Mouse (Mus musculus) heart, adult 9 months (tissue): ENCODE data around the gene Crtc3.

ENCODE experiments used
- DNase-seq, 2 experiments: peaks; one replicate each; pipeline ENCODE4 v3.0.0; 2022; ENCODE audit warnings: low spot score in 2 of 2

Gene Crtc3

DNA sequence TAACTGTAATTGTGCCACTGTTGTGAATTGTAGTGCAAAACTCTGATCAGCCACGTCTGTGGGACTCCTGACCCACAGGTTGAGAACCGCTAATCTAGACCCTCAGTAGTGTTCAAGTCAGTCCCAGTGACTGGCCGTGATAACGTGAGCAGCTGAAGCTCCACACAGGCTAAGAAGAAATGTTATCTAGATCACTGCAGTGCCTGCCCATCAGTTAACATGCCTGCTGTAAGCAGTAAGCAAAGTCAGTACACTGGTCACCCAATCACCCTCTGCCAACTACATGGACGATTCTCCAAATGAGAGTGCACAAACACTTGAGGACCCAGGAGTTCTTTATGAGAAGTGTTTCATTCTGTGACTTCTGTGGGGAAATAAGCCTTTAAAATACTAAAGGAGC, 3.0 kb downstream of the Crtc3 start:
- no peak for DNase-seq

DNA sequence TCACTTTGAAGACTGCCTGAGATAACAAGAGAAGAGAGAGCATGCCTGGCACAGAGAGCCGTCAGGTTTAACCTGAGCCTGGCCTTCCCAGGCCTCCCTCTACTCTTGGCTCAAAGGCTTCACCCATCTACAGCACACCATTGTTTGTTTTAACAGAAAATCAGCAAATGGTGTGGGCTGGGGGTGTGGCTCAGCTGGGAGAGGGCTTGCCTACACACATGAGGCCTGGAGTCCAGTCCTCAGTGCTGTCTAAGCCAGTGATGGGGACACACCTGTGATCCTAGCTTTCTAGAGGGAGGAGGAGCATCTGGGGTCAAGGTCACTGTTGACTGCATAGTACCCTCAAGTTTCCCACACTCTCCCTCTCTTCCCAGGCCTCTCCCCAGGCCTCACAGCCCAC, 6.0 kb downstream of the Crtc3 start:
- DNase-seq = no peak

DNA sequence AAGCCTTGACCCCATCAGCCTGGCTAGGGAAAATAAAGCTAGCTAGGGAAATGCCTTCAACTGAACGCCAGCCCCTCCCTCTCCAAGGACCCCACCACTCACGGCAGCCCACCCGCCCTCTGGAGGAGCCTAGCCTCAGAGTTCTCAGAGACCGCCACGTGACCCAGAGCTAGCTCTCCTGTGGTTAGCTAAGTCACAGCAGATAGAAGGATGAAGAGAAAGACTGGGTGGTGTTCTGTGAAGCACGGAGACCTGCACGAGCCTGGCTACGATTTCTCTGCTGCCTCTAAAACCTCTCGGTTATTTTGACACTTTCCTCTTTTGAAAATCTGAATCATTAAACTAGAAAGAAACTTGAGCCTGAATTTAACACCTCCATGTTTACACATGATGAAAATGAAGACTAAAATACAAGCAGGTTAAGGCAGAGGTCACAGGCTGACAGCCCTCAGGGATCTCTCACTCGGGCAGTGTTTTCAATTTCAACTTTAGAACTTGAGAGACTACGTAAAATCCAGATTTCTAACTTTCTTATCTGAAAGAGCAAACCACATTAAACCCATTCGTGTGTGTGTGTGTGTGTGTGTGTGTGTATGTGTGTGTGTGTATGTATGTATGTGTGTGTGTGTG, 8.3 kb downstream of the Crtc3 start:
- DNase-seq = no peak

DNA sequence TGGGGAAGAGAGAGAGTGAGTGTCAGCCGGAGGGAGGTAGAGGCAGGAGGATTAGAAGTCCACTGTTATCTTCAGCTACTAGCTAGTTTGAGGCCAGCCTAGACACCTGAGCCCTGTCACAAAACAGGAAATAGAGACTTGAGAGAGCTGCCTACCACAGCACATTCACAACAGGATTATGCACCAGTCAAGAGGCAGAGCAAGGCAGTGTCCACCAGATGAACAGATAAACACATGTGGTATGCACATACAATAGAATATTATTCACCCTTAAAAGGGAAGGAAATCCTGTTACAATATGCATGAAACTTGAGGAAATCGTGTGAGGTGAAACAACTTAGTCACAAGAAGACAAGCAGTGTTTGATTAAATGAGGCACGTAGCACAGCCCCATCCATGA, 16.4 kb downstream of the Crtc3 start:
- DNase-seq = no peak

DNA sequence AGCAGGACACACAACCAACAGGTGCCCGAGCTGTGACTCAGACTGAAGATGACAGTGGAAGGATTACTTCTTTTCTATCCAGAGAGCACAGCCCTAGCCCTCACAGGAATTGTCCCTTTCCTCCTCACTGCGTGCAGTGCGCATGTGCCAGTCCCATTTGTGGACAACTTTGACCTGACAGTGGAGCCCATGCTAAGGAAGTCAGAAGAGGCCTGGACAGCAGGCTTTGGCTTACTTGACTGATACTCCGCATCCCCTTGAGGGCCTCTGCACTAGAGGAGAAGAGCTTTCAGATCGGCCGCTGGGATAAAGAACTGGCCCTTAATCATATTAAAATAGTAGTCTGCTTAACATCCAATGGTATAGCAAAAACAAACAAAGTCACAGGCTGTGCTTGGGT, 17.8 kb downstream of the Crtc3 start:
- no peak for DNase-seq

DNA sequence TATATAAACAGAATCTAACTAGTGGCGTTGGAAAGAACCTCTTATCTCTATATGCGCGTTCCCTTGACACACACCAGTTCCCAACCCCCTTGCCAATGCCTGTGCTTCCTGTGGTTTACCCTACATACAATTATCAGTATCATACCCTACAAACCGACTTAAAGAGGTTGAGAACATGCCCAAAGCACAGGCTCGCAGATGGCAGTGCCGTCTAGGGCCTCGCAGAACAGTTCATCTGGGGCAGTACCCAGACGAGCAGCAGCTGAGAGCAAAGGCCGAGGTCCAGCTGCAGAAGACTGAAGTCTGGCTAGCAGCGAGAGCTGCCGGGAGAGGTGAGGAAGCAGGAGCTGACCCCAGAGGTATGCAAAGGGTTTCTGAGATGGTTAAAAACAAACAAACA, 21.5 kb downstream of the Crtc3 start:
- DNase-seq = no peak

DNA sequence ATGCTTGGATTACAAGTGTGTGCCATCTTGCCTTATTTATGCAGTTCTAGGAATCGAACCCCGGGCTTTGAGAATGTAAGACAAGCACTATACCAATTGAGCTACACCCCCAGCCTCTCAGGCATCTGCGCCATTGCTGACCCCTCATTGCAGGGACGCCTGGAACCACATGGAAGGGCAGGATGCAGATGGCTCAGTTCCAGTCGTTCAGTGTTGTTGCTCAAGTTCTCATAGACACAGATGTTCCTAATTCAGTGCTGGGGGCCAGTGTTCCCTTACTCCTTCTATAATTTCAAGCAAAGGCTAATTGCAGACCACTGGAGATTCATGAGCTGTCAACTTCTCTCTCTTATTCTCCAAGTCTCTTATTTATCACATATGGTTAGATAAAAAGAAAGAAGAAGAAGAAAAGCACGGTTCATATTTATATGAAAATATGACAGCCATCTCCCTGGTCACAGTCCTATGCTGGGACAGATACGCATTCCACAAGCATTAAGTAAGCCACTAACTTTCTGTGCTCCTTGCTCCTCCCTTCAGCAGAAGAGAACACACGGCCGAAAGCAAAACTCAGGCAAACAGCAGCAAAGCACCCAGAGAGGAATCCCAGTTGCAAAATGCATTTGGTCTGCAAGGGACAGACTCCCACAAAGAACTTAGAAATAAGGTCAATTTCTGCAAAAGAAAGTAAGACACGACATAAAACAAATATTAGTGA, 22.3 kb downstream of the Crtc3 start:
- peak; percentile 54 to 57 for DNase-seq

DNA sequence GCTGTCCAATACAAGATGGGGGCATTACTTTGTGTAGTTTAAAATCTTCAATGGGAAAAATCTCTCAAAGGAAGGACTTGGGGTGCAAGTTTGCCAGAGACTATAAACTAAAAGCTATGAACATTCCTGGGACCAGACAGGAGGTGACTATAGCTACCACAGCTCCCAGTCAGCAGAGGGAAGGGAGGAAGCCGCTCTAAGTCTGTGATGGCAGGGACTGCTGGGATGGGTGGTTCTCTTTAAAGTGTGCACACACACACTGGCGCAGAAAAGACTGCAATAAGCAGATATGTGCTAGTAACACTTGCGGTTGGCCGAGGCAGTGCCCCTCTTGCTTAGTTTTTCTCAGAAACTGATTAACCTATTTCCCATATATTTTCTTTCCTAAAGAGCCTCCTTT, 27.6 kb downstream of the Crtc3 start:
- no peak for DNase-seq

DNA sequence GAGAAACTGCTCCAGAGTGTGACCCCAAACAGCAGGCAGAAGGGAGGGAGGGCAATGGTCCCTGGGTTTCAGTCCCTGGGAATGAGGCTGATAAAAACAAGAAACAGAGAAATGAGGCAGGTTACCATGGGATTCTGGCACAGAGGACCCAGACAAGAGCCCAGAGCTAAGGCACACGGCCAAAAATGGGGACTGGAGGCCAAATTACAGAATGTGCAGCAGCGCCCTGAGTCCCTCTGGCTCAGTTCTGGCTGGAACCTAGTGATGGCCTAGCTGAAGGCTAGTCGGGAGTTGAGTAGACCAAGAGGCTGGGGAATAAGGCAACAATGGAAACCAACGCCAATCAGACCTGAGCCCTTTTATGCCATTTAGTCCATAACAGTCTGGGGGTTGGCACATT, 28.1 kb downstream of the Crtc3 start:
- peak; percentile 87 to 90 for DNase-seq

DNA sequence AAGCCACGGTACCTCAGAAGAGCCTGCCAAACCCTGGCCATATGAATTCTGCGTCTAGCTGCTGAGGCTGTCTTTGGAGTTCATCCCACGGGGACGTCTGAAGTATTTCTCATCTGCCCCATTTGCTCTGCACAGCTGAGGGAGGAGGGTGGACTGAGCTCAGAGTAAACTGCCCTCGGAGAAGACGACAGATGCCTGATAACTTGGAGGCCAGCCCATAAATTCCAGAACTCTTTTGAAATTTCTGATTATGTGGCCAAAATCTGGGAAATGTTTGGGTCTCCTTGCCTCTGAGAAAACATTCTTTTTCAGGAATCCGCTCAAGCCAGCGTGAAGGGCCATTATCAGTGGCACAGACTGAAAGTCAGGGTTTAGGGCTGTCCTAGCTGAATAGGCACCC, 30.8 kb downstream of the Crtc3 start:
- DNase-seq = peak; percentile 72 to 80

DNA sequence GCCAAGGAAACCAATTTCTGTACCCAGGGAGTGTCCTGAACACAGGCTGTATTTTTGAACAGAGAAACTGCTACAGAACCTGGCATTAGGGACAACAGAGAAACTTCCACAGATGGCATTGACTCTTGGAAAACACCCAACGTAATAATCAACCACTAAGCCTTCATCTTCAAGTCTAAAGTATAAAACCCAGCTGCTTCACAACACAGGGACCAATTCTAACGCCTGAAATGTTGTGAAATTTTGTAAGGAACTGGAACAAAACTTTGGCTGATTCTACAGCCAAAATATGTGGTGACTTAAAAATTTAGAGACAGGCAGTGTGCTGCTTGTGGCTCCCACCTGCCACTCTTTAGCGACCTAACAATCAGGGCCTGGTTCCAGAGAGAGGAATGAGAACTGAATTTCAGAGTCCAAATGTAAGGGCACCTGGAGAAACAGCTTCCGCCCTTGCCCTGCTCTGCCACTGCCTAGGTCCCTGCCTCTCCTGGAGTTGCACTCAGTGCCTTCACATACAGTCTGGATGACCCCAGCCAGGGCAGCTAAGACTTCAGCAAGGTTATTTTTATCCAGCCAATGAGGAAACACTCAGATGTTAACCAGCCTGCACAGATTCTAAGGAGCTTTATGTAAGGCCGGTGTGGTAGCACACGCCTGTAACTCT, 33.2 kb downstream of the Crtc3 start:
- DNase-seq = peak; percentile 63 to 64

DNA sequence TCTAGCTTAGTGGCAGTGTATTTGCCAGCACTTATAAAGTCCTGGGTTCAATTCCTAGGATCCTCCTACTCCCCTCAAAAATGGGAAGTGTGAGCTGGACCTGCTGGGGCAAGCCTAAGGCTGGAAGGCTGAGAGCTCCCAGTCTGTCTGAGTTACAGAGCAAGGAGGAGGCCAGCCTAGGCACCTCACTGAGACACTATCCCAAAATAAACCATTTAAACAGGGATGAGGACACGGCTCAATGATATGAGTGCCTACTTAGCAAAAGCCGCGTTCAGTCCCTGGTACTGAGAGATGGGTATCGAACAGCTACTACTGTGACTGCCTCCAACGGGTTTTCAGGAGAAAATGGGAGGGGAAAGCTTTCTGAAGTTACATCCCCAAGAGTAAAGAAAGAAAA, 33.8 kb downstream of the Crtc3 start:
- DNase-seq = no peak

DNA sequence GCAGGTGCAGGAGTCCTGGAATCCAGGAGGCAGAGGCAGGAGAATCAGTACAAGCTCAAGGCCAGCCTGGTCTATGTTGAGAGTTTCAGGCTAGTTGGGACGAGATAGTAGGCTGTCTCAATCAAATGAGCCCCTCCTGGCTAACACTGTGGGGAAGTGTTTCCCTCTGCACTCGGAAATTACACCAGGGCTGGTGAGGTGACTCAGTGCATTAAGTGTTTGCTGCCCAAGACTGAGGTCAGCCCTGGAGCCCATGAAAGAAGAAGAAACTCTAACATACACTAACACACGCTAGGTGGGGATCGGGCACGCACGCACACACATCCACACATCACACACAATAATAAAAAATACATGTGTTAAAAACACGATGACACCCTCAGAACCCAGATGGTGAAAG, 34.3 kb downstream of the Crtc3 start:
- DNase-seq = no peak

DNA sequence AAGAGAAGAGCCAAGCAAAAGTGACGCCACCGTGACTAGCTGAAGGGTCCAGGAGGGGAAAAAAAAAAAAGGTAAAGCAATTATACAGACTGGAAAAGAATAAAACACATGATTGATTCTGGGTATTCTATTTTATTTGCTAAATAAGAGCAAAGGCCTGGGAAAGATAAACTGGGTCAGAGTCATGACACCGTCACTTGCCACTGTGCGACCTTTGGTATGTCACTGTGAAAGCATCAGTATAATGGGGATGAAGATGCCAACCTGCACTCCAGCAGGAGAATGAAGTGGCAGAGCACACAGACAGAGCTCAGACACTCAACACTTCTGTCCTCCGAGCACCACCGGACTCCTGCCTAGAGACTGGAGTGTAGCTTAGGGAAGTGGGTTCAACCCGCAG, 34.7 kb downstream of the Crtc3 start:
- DNase-seq = no peak

DNA sequence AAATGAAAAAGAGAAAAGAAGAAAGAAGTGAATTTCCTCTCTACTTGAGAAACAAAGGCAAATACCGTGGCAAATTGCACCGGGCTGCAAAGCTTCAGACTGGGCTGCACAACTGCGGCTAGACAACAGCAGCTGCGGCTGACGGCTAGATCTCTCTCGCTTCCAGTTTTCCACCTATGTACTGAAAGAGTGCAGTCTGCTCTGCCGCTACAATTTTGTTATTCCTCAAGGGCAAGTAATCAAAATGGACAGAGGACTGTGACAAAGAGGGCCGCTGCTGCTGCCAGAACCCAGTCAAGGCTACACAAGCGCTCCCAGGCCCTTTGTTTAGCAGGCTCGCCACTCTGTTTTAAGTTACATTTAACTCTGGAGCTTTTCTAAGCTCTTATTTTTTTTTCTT, 35.6 kb downstream of the Crtc3 start:
- no peak for DNase-seq

DNA sequence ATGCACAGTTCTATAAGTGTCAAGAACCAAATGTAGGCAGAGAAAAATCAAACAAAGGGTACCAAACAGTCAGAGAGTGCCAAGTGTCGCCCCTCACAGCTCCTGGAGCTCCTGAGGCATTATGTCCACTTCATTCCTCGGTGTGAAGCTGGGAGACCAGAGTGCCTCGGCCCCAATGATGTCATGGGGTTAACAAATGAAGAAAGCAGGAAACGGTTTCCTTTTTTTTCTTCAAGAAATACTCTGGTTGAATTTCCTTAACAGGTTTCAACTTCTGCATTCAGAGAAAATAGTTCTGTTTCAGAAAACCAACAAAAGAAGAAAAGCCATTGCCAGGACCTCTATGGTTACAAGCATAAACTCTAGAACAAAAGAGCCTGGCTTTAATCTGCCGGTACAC, 36.4 kb downstream of the Crtc3 start:
- DNase-seq = no peak

DNA sequence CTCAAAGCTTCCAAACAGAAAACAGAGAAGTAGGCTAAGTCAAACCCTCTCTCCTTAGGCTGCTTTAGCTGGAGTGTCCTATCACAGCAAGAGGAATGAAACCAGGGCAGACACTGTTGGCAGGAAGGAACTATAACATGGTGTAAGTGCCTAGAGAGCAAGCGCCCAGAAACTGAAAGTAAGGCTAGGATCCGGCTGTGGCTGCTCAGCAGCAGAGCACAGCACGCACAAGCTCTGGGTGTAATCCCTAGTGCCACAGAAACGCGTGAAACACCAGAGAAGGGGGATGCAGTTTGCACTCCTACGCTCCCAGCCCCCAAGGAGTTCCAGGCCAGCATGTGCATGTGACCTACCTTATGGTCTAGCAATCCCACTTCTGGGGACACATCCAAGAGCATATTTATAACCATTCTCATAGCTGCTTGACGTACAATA, 41.2 kb downstream of the Crtc3 start:
- peak; percentile 69 to 74 for DNase-seq

DNA sequence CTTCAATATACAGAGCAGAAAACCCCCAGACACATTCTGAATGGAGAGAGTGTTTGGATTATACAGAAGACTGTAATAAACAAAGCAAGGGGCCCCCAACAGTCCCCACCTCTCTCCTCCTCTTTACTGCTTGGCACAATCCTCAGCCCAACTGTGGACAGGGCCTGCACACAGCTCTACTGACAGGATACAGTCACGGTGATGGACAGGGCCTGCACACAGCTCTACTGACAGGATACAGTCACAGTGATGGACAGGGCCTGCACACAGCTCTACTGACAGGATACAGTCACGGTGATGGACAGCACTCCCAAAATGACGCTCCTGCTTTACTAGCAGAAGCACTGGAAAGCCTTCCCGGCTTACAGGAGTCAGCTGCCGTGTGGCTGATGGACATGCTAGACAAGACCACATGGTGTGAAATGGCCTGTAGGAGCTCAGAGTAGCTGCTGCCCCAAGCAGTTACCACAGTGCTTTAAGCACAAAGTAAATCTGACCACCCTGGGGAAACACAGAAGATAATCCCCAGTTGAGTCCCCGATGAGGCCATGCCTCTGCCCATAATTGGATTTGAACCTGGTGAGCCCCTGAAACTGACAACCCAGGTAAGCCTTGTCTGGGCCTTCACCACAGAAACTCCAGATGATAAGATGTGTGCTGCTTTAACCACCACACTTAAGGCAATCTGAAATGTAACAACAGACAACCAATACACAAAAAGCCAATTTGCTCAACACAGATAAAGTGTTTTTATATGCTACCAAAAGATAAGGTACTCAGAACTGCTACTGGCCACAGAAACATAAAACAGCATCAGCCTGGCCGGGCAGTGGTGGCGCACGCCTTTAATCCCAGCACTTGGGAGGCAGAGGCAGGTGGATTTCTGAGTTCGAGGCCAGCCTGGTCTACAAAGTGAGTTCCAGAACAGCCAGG, 42.3 kb downstream of the Crtc3 start:
- no peak for DNase-seq

DNA sequence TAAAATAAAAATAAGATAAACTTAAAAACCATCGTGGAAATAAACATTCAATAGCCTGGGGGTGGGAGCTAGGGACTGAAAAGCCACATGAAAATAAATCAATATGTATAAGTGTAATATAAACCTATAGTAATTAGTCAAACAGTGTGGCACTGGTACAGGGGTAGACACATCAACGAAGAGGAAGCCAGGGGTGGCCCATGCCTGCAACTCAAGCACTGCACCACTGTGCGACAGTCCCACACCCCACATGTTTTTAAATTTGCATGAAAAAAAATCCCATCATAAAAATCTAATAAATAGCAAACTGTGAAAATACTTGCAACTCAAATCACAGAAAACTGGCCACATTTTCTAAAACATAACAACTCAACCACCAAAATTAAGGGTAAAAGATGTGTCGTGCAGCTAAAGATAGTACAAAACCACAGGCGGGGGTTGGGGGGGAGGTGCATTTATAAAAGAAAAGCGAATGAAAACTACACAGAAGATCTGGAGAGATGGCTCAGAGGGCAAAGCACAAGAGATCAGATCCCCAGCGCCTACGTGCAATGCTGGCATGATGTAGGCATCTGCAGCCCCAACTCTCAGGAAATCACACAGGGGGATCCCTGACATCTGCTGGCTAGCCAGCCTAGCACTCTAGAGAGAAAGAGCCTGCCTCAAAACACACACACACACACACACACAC, 45.6 kb downstream of the Crtc3 start:
- DNase-seq = no peak

DNA sequence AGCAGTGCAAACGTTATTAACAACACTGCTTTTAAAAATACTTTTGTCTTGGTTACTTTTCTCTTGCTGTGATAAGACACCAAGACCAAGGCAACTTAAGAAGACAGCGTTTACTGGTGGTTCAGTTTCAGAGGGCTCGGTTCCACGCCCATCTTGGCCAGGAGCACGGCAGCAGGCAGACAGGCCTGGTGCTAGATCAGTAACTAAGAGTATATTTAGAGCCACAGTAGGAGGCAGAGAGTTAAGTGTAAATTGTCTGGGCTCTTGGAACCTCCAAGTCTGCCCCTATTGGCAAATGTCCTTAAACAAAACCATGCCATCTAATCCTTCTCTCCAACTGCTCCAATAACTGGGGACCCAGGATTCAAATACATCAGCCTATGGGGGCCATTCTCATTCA, 46.1 kb downstream of the Crtc3 start:
- no peak for DNase-seq

DNA sequence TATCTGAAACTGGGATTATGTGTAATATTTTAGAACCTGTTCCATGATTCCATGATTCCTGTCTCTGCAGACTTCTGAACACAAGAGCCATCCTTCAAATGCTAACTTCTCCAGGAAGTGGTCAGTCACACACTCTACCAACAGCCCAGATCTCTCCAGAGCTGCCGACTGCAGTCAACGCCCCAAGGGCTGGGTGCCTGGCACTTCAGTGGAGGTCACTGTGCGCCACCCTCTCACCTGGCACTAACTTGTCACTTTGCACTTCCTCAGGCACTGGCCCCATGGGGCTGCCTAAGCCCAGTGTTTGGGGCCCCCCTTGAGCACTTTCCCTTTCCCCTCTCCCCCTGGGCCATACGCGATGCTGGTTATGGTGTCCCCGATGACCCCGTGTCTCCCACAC, 46.8 kb downstream of the Crtc3 start:
- no peak for DNase-seq

DNA sequence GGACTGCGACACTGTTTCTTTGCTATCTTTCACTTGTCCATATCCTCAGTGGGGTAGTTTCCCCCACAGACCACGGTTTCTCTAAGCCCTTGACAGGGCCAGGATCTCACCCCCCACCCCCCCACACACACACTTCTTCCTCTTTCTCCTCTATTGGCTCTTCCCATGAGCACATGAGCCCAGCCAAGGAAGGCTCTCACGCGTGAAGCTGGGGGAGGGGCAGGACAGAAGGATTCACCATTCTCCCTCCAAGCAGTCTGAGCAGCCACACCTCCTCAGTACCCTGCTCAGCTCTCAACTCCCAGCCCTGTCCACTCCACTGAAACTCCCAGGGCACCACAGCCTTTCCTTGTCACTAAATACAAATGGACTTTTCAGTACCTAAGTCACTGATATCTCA, 47.2 kb downstream of the Crtc3 start:
- no peak for DNase-seq
